Mouse (Mus musculus) layer of hippocampus, postnatal 36 days (tissue): ENCODE measurements around the gene Tbx21. TPM values are rescaled to one million over a fixed set of nuclear protein-coding genes. Genes with fewer than 3 reads are reported as not detected.
A peak's percentile ranks its signal among the peaks of the same experiment; 100 is the strongest.

Experiments used
- DNase-seq, 2 experiments: peaks; one replicate each; pipeline ENCODE4 v3.0.0; 2022
- total RNA-seq, 2 experiments: library from RNA; stranded (reverse); gene quantifications; 2 replicates each; pipeline ENCODE4 v1.2.3; 2021

The Tbx21 gene
- total RNA-seq, 2 experiments from 2014 or later, result 0.15 TPM; not detected in 1

GRCm38 (mm10) chr11:97082977-97083376 lies 32.2 kb downstream of the Tbx21 start:
- DNase-seq, result peak in 1 of 2 experiments; percentile 34

DNA sequence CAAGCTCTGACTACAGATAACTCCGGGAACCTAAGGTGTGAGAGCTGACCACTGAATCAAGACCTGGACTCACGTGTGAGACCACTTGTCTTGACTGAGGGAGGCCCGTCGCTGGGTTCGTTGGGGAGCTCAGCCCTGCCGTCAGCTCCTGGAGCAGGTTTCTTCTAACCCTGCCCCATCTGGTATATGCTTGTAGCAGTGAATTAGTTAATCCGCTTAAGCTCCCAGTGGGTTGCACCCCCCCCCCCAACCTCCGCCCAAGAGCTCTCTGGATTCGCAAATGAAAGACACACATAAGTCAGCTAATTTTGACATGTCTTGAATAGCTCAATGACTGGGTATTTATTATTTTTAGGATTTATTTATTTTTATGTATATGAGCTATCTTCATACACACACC lies 34.8 kb downstream of the Tbx21 start:
- DNase-seq, result no peak

DNA sequence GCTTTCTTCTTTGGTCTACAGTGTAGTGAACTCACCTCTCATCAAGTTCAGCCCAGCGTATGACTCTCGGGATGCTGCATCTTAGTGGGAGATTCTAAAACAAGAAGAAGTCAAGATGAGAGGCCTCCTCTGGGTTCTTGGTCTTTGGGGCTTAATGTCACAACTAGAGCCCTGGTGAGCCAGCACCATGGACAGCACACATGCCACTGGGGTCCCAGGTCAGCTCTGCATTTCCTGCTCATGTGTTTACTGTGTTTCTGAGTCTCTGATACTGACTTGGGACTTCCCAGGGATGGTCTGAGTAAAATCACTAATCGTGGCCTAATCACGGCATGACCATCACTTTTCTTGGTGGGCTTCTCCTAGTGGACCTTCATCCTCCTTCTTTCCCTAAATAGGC lies 36.4 kb downstream of the Tbx21 start:
- DNase-seq, result no peak

DNA sequence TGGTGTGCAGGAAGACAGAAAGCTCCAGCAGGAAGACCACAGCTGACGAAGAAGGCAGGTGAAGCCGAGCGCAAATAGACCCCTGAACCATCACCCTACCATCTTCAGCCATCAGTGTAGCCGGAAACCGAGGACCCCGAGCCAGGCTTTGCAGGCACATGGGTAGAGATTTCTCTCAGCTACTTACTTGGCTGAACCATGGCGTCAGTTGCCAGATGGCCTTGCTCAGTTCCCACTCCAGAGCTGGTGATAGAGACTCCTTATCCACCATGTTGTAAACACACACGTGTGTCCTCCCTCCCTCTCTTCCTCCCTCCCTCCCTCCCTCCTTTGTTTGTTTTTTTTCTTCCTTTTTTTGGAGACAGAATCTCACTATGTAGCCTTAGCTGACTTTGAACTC lies 40.9 kb downstream of the Tbx21 start:
- DNase-seq, result no peak

DNA sequence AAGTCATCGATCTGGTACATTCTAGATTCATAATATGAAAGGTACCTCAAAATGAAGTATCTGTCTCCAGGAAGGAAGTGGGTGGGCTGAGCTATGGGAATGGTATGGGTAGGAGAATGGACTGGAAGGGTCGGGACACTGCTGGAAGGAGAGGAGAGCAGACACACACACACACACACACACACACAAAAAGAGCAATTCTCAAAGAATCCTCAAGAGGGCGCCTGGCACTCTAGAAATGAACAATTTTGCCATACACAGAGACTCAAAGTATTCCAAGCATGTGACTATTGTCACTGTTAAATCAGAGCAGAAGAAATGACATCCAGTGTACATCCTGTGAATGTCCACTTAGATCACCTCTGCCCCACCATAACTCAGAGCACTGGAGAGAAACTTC lies 42.6 kb downstream of the Tbx21 start:
- peak in 1 of 2 experiments; percentile 51 for DNase-seq

DNA sequence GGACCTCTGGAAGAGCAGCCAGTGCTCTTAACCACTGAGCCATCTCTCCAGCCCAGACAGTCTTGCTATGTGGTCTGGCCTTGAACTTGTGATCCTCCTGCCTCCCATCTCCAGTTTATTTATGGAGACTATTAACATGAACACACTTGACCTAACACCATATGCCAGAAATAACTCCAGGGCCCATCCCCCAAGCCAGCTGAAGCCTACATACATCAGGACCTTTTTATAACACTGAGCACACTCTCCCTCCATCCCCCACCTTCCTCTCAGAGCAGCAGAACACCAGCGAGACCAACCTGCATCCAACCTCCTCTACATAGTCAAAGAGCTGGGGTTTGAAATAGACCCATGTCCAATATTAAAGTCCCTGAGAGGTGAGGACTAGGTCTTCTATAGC lies 44.0 kb downstream of the Tbx21 start:
- DNase-seq, result no peak

GRCm38 (mm10) chr11:97069770-97070169 lies 45.4 kb downstream of the Tbx21 start:
- DNase-seq, result no peak

GRCm38 (mm10) chr11:97069333-97069732 lies 45.8 kb downstream of the Tbx21 start:
- no peak for DNase-seq

- no peak for DNase-seq
Observed at GRCm38 (mm10) chr11:97066656-97067360, 48.3 kb downstream of the Tbx21 start.

- DNase-seq, result no peak
Observed at GRCm38 (mm10) chr11:97065538-97066295, 49.4 kb downstream of the Tbx21 start.

DNA sequence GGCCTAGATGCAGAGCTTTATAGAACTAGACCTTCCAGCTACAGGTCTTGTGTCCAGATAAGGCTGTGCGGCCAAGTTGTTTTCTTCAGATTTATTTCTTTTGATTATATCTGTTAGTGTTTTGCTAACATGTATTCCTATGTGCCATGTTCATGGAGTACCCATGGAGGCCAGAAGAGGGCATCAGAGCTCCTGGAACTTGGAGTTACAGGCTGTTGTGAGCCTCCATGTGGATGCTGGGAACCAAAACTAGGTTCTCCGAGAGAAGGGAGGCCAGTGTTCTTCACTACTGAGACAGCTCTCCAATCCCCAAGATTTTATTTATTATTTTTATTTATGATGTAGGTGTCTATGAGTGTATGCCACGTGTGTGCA lies 51.2 kb downstream of the Tbx21 start:
- DNase-seq, result no peak

DNA sequence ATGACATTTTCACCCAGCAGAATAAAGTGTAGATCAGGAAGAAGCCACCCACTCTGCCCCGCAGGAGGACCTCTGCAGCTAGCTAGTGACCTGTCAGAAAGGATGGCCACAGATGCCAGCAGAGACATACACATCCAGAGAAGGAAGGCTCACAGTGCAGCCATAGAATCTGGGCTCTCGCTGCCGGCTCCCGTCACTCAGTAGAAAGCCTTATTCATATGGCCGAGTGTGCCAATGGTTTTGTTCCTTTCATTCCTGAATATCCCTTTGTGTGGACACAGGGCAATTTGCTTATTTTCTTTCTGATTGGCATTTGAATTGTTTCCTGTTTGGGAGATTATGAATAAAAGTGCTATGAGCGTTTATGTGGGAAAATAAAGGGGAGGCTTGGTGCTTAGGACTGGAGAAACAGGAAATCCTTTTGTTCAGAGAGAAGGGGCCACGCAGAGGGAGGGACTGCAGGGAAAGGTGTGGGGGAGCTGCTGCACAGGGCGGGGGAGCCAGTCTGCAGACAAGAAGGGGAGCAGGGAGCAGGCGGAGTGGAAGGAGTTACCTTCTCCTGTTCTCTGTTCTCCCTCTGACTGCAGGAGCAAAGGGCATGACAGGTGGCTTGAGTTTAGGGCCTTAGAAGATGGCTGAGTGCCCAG lies 51.7 kb downstream of the Tbx21 start:
- DNase-seq, result no peak

- DNase-seq, result no peak
Observed at GRCm38 (mm10) chr11:97052219-97052646, 62.9 kb downstream of the Tbx21 start.

DNA sequence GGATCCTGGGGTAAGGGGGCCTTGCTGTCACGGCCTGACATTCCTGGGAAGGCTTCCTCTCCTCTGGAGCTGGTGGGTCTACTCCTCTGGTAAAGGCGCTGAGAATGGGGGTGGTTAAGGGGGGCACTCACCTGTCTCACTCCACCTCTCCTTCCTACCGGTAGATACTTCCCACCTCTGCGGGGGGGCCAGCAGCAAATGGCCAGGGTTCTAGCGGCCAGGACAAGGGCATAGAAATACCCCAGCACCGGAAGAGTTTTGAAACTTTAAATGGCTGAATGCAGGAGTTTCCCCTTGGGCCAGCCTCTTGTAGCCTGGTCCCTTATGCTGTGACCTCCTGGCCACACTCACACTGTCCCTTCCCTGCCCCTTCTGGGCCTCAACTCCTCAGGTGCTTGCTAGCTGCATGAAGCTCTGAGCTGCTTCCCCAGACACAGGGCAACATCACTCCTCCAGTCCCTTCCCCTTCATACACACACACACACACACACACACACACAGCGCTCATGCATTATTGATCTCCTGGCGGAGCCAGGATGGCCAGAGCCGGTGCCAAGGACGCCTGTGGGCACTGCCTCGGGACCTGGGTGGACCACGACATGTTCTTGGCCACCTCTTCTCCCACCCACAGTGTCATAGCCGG lies 64.1 kb downstream of the Tbx21 start:
- DNase-seq, result no peak

- peak; percentile 80 to 83 for DNase-seq
Observed at GRCm38 (mm10) chr11:97050216-97050943, 64.8 kb downstream of the Tbx21 start, which contains the start of gene Osbpl7. TSS of gene Osbpl7 (plus strand) at chr11:97050628.

GRCm38 (mm10) chr11:97049492-97050085 lies 65.5 kb downstream of the Tbx21 start:
- DNase-seq, result no peak

GRCm38 (mm10) chr11:97048090-97048650 lies 67.0 kb downstream of the Tbx21 start:
- no peak for DNase-seq
